17 mouse cellular contexts compared by ENCODE assay signal in the genomic region with DNA sequence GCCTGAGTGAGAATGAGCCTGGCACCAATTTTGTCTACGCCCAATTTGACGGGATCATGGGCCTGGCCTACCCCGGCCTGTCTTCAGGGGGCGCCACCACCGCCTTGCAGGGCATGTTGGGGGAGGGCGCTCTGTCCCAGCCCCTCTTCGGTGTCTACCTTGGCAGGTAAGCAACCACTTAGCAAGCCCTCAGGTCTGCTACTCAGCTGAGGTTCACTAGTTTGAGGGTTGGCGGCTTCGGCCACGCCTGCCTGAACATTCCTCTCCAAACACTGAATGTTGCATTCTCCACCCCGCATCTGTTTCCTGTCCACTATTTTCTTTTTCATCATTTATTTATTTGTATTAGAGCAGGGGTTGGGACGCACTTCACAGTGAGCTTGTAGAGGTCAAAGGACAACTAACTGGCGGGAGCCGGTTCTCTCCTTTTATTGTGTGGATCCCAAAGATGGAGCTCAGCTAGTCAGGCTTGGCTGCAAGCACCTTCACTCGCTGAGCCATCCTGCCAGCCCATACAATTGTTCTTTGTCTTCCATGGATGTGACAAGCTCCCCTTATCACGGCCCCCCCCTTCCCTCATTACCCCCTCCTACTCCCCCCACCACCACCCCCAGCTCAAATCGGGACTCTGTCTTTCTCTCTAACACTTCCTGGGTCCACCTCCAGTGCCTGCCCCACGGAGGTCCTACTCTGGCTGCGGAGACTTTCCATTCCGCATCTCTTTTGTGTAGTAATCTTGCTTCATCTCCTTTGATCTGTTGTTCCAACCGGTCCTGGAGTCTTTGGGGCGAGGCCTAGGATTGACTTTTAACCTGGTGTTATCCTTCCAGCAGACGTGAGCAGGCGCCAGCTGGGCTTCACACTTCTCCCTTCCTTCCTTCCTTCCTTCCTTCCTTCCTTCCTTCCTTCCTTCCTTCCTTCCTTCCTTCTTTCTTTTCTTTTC. TPM values are rescaled to one million over a fixed set of nuclear protein-coding genes. Genes with fewer than 3 reads are reported as not detected.
DNase-seq lines count a peak whose midpoint lies in the region; ATAC-seq and TF ChIP-seq lines count a peak whose summit lies in the region.
"Had no signal": no experiment of that assay in that cellular context is flagged by ENCODE, and none has a peak within 500 bp of the region (broad histone marks: within the 10 kb centered on the region; RNA-seq: fewer than 3 reads in every experiment).

No protein-coding gene starts in this region.

- no peaks in the 10 kb centered on the region for H3K4me1 ChIP-seq in heart, adult 2 months (ENCODE audit: control insufficient read depth, insufficient read depth, low read length)
- H3K4me1 ChIP-seq in ES-Bruce4 (ENCODE audit: control insufficient read depth, insufficient read depth, low read length) = peaks cover 13% of the 10 kb centered on the region
- no peaks in the 10 kb centered on the region for H3K4me1 ChIP-seq in lung, postnatal 0 days (ENCODE audit: insufficient read depth, low read depth, low read length)
- H3K4me1 ChIP-seq: limb, embryonic 15.5 days had no signal

- TF ChIP-seq EP300 in heart, adult 2 months (IDR thresholded peaks at IDR 0.05; ENCODE audit: insufficient read depth, low read depth, low read length) = no peak
- TF ChIP-seq EP300 in ES-Bruce4 (IDR thresholded peaks at IDR 0.05; ENCODE audit: insufficient read depth, low read depth, low read length) = no peak
- TF ChIP-seq EP300 in lung, postnatal 0 days (IDR thresholded peaks at IDR 0.05) = no peak

- TF ChIP-seq CTCF in heart, adult 2 months (IDR thresholded peaks at IDR 0.05) = 0 out of 2 replicates have a peak, but pooled peaks have one; percentile 7
- peak; percentile 68 for TF ChIP-seq CTCF in ES-Bruce4 (IDR thresholded peaks at IDR 0.05; ENCODE audit: low read depth, low read length)
- TF ChIP-seq CTCF in lung, postnatal 0 days (IDR thresholded peaks at IDR 0.05) = peak; percentile 62

- H3K27me3 ChIP-seq in heart, adult 2 months (ENCODE audit: control insufficient read depth, insufficient read depth, low read length) = no peaks in the 10 kb centered on the region
- H3K27me3 ChIP-seq in ES-Bruce4 (ENCODE audit: control insufficient read depth, insufficient read depth, low read length, poor library complexity, severe bottlenecking) = no peaks in the 10 kb centered on the region
- no peaks in the 10 kb centered on the region for H3K27me3 ChIP-seq in lung, postnatal 0 days (replicated peaks; ENCODE audit: insufficient read depth, low read length)
- H3K27me3 ChIP-seq: limb, embryonic 15.5 days had no signal

- DNase-seq in heart, adult 2 months = no peak
- DNase-seq in heart, adult 11 months = no peak
- peak; percentile 27 for DNase-seq in kidney, postnatal 10 days
- DNase-seq in kidney, adult 8-10 months = no peak
- peak; percentile 76 for DNase-seq in lung, postnatal 0 days (ENCODE audit: low spot score)
- no peak for DNase-seq in yolk sac, embryonic 10.5 days (ENCODE audit: low spot score)
- no peak for DNase-seq in gastrocnemius, postnatal 36 days
- DNase-seq: cerebellum, adult 9-10 months; right cerebral cortex, postnatal 25 days; thymus, postnatal 36 days had no signal

- WGBS in heart, adult 2 months = 53% methylated on average over 24 of the region's 24 CpGs
- 39% methylated on average over 24 of the region's 24 CpGs for WGBS in lung, postnatal 0 days

- H3K36me3 ChIP-seq in heart, adult 2 months (ENCODE audit: control insufficient read depth, insufficient read depth, low read length) = no peaks in the 10 kb centered on the region
- no peaks in the 10 kb centered on the region for H3K36me3 ChIP-seq in ES-Bruce4 (ENCODE audit: control insufficient read depth, insufficient read depth, low read length, poor library complexity, severe bottlenecking)
- H3K36me3 ChIP-seq in lung, postnatal 0 days (ENCODE audit: insufficient read depth, low read length) = no peaks in the 10 kb centered on the region
- H3K36me3 ChIP-seq: limb, embryonic 15.5 days had no signal

- no peak overlapping the region for H3K4me2 ChIP-seq in lung, postnatal 0 days (replicated peaks; ENCODE audit: low read depth, low read length)
- H3K4me2 ChIP-seq: limb, embryonic 15.5 days had no signal

- no peaks in the 10 kb centered on the region for H3K9me3 ChIP-seq in ES-Bruce4 (replicated peaks; ENCODE audit: control insufficient read depth, insufficient read depth, low read length, poor library complexity, severe bottlenecking)
- no peaks in the 10 kb centered on the region for H3K9me3 ChIP-seq in lung, postnatal 0 days (ENCODE audit: low read length)
- H3K9me3 ChIP-seq: limb, embryonic 15.5 days had no signal

- peak; percentile 83 for ATAC-seq in lung, postnatal 0 days

- no peak for TF ChIP-seq POLR2A in heart, adult 2 months (IDR thresholded peaks at IDR 0.05; ENCODE audit: insufficient read depth, low read depth, low read length)
- TF ChIP-seq POLR2A in ES-Bruce4 (IDR thresholded peaks at IDR 0.05; ENCODE audit: insufficient read depth, low read length) = no peak

- no peak overlapping the region for H3K4me3 ChIP-seq in heart, adult 2 months
- peak overlapping the region; percentile 25; the same call in 1 of the 2 replicates for H3K4me3 ChIP-seq in ES-Bruce4 (ENCODE audit: low read depth, low read length)
- H3K4me3 ChIP-seq in lung, postnatal 0 days (ENCODE audit: low read depth, low read length) = no peak overlapping the region
- H3K4me3 ChIP-seq: limb, embryonic 15.5 days had no signal

- intact Hi-C loops in heart, adult 2 months (cut with DNase I) = no loop called here
- intact Hi-C loops in gastrocnemius, postnatal 36 days (cut with DNase I) = no loop called here

- H3K79me2 ChIP-seq in heart, adult 2 months (replicated peaks; ENCODE audit: control insufficient read depth, insufficient read depth, low read length) = no peaks in the 10 kb centered on the region

- H3K9ac ChIP-seq in heart, adult 2 months (ENCODE audit: low read depth, low read length) = no peak overlapping the region
- no peak overlapping the region for H3K9ac ChIP-seq in ES-Bruce4 (ENCODE audit: low read depth, poor library complexity, severe bottlenecking)
- no peak overlapping the region for H3K9ac ChIP-seq in lung, postnatal 0 days (replicated peaks; ENCODE audit: low read depth)
- H3K9ac ChIP-seq: limb, embryonic 15.5 days had no signal

- no peak overlapping the region for H3K27ac ChIP-seq in heart, adult 2 months
- H3K27ac ChIP-seq in ES-Bruce4 (ENCODE audit: insufficient read depth, low read length) = no peak overlapping the region
- H3K27ac ChIP-seq in lung, postnatal 0 days (ENCODE audit: low read length) = no peak overlapping the region
- H3K27ac ChIP-seq: limb, embryonic 15.5 days had no signal

RNA-seq across cellular contexts. Expression of a gene that starts 4.3 kb away (rescaled TPM):
- not detected for total RNA-seq in heart, adult 2 months (2021)
- polyA plus RNA-seq in heart, adult 2 months (2012; rRNA removed) = 0.59 TPM in 2 replicates
- polyA plus RNA-seq in ES-Bruce4 (2011; ENCODE audit: insufficient read depth, insufficient read length, low read depth, missing spikeins) = 4.9 and 5.0 TPM in 2 replicates
- 22.6 and 25.4 TPM in 2 replicates for polyA plus RNA-seq in lung, postnatal 0 days (2015; fragmentation: Nextera tagmentation; extraction: Ambion mirVana)
- not detected for total RNA-seq in gastrocnemius, postnatal 36 days (2021)
- total RNA-seq: heart, postnatal 25 days; left cerebral cortex, adult 8-10 months; megakaryocyte-erythroid progenitor cell, adult 5-6 weeks had no signal
- polyA plus RNA-seq: brain, embryonic 14.5 days; frontal cortex, adult 2 months had no signal

RNA-seq across cellular contexts. Expression of a gene that starts 5.9 kb away (rescaled TPM):
- 10 to 100 TPM; 36.8 to 42.7 TPM for total RNA-seq in heart, adult 2 months (2021)
- polyA plus RNA-seq in heart, adult 2 months (2012; rRNA removed) = 33.5 and 35.1 TPM in 2 replicates
- polyA plus RNA-seq in ES-Bruce4 (2011; ENCODE audit: insufficient read depth, insufficient read length, low read depth, missing spikeins) = 13.5 and 13.7 TPM in 2 replicates
- 17.8 and 21.3 TPM in 2 replicates for polyA plus RNA-seq in lung, postnatal 0 days (2015; fragmentation: Nextera tagmentation; extraction: Ambion mirVana)
- total RNA-seq in gastrocnemius, postnatal 36 days (2021) = 10 to 100 TPM; 72.7 to 75.2 TPM

RNA-seq across cellular contexts. Expression of a gene that starts 36.4 kb away (rescaled TPM):
- 1 to 10 TPM; 3.7 to 3.9 TPM for total RNA-seq in heart, adult 2 months (2021)
- 4.0 and 8.3 TPM in 2 replicates for polyA plus RNA-seq in heart, adult 2 months (2012; rRNA removed)
- 2.0 and 2.2 TPM in 2 replicates for polyA plus RNA-seq in ES-Bruce4 (2011; ENCODE audit: insufficient read depth, insufficient read length, low read depth, missing spikeins)
- 0.94 and 1.9 TPM in 2 replicates for polyA plus RNA-seq in lung, postnatal 0 days (2015; fragmentation: Nextera tagmentation; extraction: Ambion mirVana)
- 1 to 10 TPM; 1.8 to 2.2 TPM for total RNA-seq in gastrocnemius, postnatal 36 days (2021)
- total RNA-seq: megakaryocyte-erythroid progenitor cell, adult 5-6 weeks had no signal

RNA-seq across cellular contexts. Expression of a gene that starts 36.6 kb away (rescaled TPM):
- under 1 TPM; 0.78 to 0.89 TPM for total RNA-seq in heart, adult 2 months (2021)
- polyA plus RNA-seq in heart, adult 2 months (2012; rRNA removed) = 0.73 and 1.2 TPM in 2 replicates
- 0.24 and 1.0 TPM in 2 replicates for polyA plus RNA-seq in ES-Bruce4 (2011; ENCODE audit: insufficient read depth, insufficient read length, low read depth, missing spikeins)
- polyA plus RNA-seq in lung, postnatal 0 days (2015; fragmentation: Nextera tagmentation; extraction: Ambion mirVana) = 0.18 and 0.42 TPM in 2 replicates
- total RNA-seq in gastrocnemius, postnatal 36 days (2021) = under 1 TPM; 0.18 to 0.62 TPM

RNA-seq across cellular contexts. Expression of a gene that starts 42.1 kb away (rescaled TPM):
- total RNA-seq in heart, adult 2 months (2021) = 1 to 10 TPM; 4.8 to 5.2 TPM
- 10.8 and 11.7 TPM in 2 replicates for polyA plus RNA-seq in heart, adult 2 months (2012; rRNA removed)
- polyA plus RNA-seq in ES-Bruce4 (2011; ENCODE audit: insufficient read depth, insufficient read length, low read depth, missing spikeins) = 14.0 and 14.5 TPM in 2 replicates
- 4.1 TPM in 2 replicates for polyA plus RNA-seq in lung, postnatal 0 days (2015; fragmentation: Nextera tagmentation; extraction: Ambion mirVana)
- total RNA-seq in gastrocnemius, postnatal 36 days (2021) = 1 to 10 TPM; 3.2 to 5.1 TPM

Comparison
In these comparisons a context has a peak if more than half of its experiments do, and no peak if none do; other contexts are left out.
1. DNase-seq: peak in kidney, postnatal 10 days (single experiment) and lung, postnatal 0 days (single experiment); none in heart, adult 2 months (0 of 2), heart, adult 11 months (single experiment), kidney, adult 8-10 months (0 of 2), yolk sac, embryonic 10.5 days (single experiment) and gastrocnemius, postnatal 36 days (0 of 2).
2. CTCF ChIP-seq: peak in every context shown above with its lines; median percentile 68 in ES-Bruce4; 62 in lung, postnatal 0 days; 7 in heart, adult 2 months.